Mouse (Mus musculus) neural tube, embryonic 15.5 days (tissue): Measurements from ENCODE around the gene Qprt. TPM values are rescaled to one million over a fixed set of nuclear protein-coding genes. Genes with fewer than 3 reads are reported as not detected.

Experiments
- ATAC-seq: fragments of 200-750 bp; cut with Nextera tagmentation; 2 replicates; pipeline ENCODE4 v1.8.0; 2017; ENCODE audit warnings: mild to moderate bottlenecking, moderate TSS enrichment, moderate library complexity; ENCODE audit not compliant: low FRiP score
- H3K27ac ChIP-seq: fragments of 300-500 bp; sonication (generic); replicated peaks from 2 replicates; pipeline ENCODE4 v1.5.1; 2015; ENCODE audit warnings: mild to moderate bottlenecking, inconsistent platforms
- H3K27me3 ChIP-seq: fragments of 300-500 bp; sonication (generic); replicated peaks from 2 replicates; pipeline ENCODE4 v1.6.1; 2015; ENCODE audit warnings: inconsistent platforms
- H3K36me3 ChIP-seq: fragments of 300-500 bp; sonication (generic); 2 replicates; pipeline ENCODE4 v1.6.1; 2015; ENCODE audit warnings: inconsistent platforms
- H3K4me1 ChIP-seq: fragments of 300-500 bp; sonication (generic); 2 replicates; pipeline ENCODE4 v1.6.1; 2015; ENCODE audit warnings: inconsistent platforms
- H3K4me2 ChIP-seq: fragments of 300-500 bp; sonication (generic); 2 replicates; pipeline ENCODE4 v1.6.1; 2015; ENCODE audit warnings: inconsistent platforms, mild to moderate bottlenecking, moderate library complexity
- H3K4me3 ChIP-seq: fragments of 300-500 bp; sonication (generic); replicated peaks from 2 replicates; pipeline ENCODE4 v1.5.1; 2015; ENCODE audit warnings: mild to moderate bottlenecking, inconsistent platforms
- H3K9ac ChIP-seq: fragments of 300-500 bp; sonication (generic); replicated peaks from 2 replicates; pipeline ENCODE4 v1.6.1; 2015; ENCODE audit warnings: mild to moderate bottlenecking, inconsistent platforms
- H3K9me3 ChIP-seq: fragments of 300-500 bp; sonication (generic); replicated peaks from 2 replicates; pipeline ENCODE4 v1.6.1; 2016; ENCODE audit warnings: inconsistent platforms
- WGBS: fragments of 180-500 bp; shearing (Covaris S2); methylation state at CpG from one replicate; pipeline ENCODE4 v1.1.7; 2015; ENCODE audit warnings: mixed read lengths; 5-methylcytosine and 5-hydroxymethylcytosine counted together
- polyA plus RNA-seq: library from polyadenylated mRNA; unstranded; fragments of >200 nt; fragmentation: Nextera tagmentation; extraction: Ambion mirVana; gene quantifications from 2 replicates; pipeline ENCODE4 v1.2.1, GENCODE M21; 2015

Qprt gene
- polyA plus RNA-seq, 1 experiment from 2014 or later = 0.75 TPM

GRCm38 (mm10) chr7:127121061-127121910 lies 740 bp downstream of the Qprt start:
- no peak overlapping the region for H3K9ac ChIP-seq
- H3K27me3 ChIP-seq = peaks cover 26% of the 10 kb centered on the region
- no peak for ATAC-seq
- WGBS = 17% methylated on average over 21 of the region's 21 CpGs
- no peaks in the 10 kb centered on the region for H3K36me3 ChIP-seq
- 0 out of 2 replicates have a peak, but pooled peaks cover 8% of the 10 kb centered on the region for H3K4me1 ChIP-seq
- 0 out of 2 replicates have a peak overlapping the region, but pooled peaks have one; percentile 5 for H3K4me2 ChIP-seq
- no peak overlapping the region for H3K27ac ChIP-seq
- H3K9me3 ChIP-seq = no peaks in the 10 kb centered on the region; the same call in 1 of the 2 replicates
- H3K4me3 ChIP-seq = no peak overlapping the region

GRCm38 (mm10) chr7:127118671-127119445 lies 3.2 kb downstream of the Qprt start:
- Histone ChIP-seq H3K4me3 (no peak overlapping the region), H3K27me3 (peaks cover 26% of the 10 kb centered on the region)

GRCm38 (mm10) chr7:127117948-127118347 lies 4.1 kb downstream of the Qprt start:
- WGBS = 39% methylated on average over 5 of the region's 5 CpGs
- no peak overlapping the region for H3K27ac ChIP-seq
- H3K27me3 ChIP-seq = peaks cover 26% of the 10 kb centered on the region
- no peaks in the 10 kb centered on the region for H3K9me3 ChIP-seq
- peak overlapping the region; percentile 22; the same call in 1 of the 2 replicates for H3K4me2 ChIP-seq
- no peaks in the 10 kb centered on the region for H3K36me3 ChIP-seq
- ATAC-seq = no peak
- H3K4me3 ChIP-seq = no peak overlapping the region
- H3K4me1 ChIP-seq = 0 out of 2 replicates have a peak, but pooled peaks cover 8% of the 10 kb centered on the region
- H3K9ac ChIP-seq = no peak overlapping the region

More at GRCm38 (mm10) chr7:127118671-127119445, 3.2 kb downstream of the Qprt start:
- no peak overlapping the region for H3K27ac ChIP-seq
- no peaks in the 10 kb centered on the region for H3K36me3 ChIP-seq
- no peak overlapping the region for H3K9ac ChIP-seq
- H3K4me2 ChIP-seq = no peak overlapping the region
- H3K4me1 ChIP-seq = 0 out of 2 replicates have a peak, but pooled peaks cover 8% of the 10 kb centered on the region
- 44% methylated on average over 14 of the region's 14 CpGs for WGBS
- no peak for ATAC-seq
- no peaks in the 10 kb centered on the region for H3K9me3 ChIP-seq

- Histone ChIP-seq H3K4me2 (no peak overlapping the region), H3K27me3 (peaks cover 14% of the 10 kb centered on the region), H3K4me1 (0 out of 2 replicates have a peak, but pooled peaks cover 5% of the 10 kb centered on the region), H3K36me3 (no peaks in the 10 kb centered on the region), H3K4me3 (no peak overlapping the region), H3K9me3 (no peaks in the 10 kb centered on the region), H3K27ac (no peak overlapping the region), H3K9ac (no peak overlapping the region)
- 44% methylated on average over 11 of the region's 11 CpGs for WGBS
- ATAC-seq = no peak
Measured at GRCm38 (mm10) chr7:127116331-127116935, 5.6 kb downstream of the Qprt start.

- Histone ChIP-seq H3K4me3 (no peak overlapping the region), H3K9ac (no peak overlapping the region), H3K9me3 (no peaks in the 10 kb centered on the region), H3K27me3 (no peaks in the 10 kb centered on the region; the same call in 1 of the 2 replicates), H3K4me2 (no peak overlapping the region), H3K36me3 (no peaks in the 10 kb centered on the region), H3K27ac (no peak overlapping the region), H3K4me1 (no peaks in the 10 kb centered on the region)
- 85% methylated on average over 11 of the region's 11 CpGs for WGBS
- no peak for ATAC-seq
Measured at GRCm38 (mm10) chr7:127114920-127115319, 7.1 kb downstream of the Qprt start.

- no peaks in the 10 kb centered on the region for H3K27me3 ChIP-seq
- H3K27ac ChIP-seq = no peak overlapping the region
- H3K4me2 ChIP-seq = no peak overlapping the region
- no peak overlapping the region for H3K4me3 ChIP-seq
- H3K36me3 ChIP-seq = no peaks in the 10 kb centered on the region
- H3K9ac ChIP-seq = no peak overlapping the region
- no peaks in the 10 kb centered on the region for H3K9me3 ChIP-seq
- ATAC-seq = no peak
- 57% methylated on average over 11 of the region's 12 CpGs for WGBS
- H3K4me1 ChIP-seq = no peaks in the 10 kb centered on the region
Measured at GRCm38 (mm10) chr7:127113614-127114259, 8.3 kb downstream of the Qprt start.

GRCm38 (mm10) chr7:127112921-127113597 lies 9.0 kb downstream of the Qprt start:
- Histone ChIP-seq H3K4me2 (no peak overlapping the region), H3K9ac (no peak overlapping the region), H3K9me3 (no peaks in the 10 kb centered on the region), H3K4me1 (no peaks in the 10 kb centered on the region), H3K27me3 (no peaks in the 10 kb centered on the region), H3K4me3 (no peak overlapping the region), H3K36me3 (no peaks in the 10 kb centered on the region), H3K27ac (no peak overlapping the region)
- ATAC-seq = no peak
- WGBS = 52% methylated on average over 9 of the region's 9 CpGs

- 82% methylated on average over 12 of the region's 12 CpGs for WGBS
- H3K9me3 ChIP-seq = no peaks in the 10 kb centered on the region
- H3K36me3 ChIP-seq = no peaks in the 10 kb centered on the region
- ATAC-seq = no peak
- no peaks in the 10 kb centered on the region for H3K4me1 ChIP-seq
- no peaks in the 10 kb centered on the region for H3K27me3 ChIP-seq
- H3K4me2 ChIP-seq = no peak overlapping the region
- H3K9ac ChIP-seq = no peak overlapping the region
- no peak overlapping the region for H3K27ac ChIP-seq
- no peak overlapping the region for H3K4me3 ChIP-seq
Measured at GRCm38 (mm10) chr7:127112251-127112841, 9.7 kb downstream of the Qprt start.

- Histone ChIP-seq H3K36me3 (no peaks in the 10 kb centered on the region), H3K9me3 (no peaks in the 10 kb centered on the region), H3K4me2 (no peak overlapping the region), H3K9ac (no peak overlapping the region), H3K27ac (no peak overlapping the region), H3K4me3 (no peak overlapping the region), H3K27me3 (no peaks in the 10 kb centered on the region), H3K4me1 (no peaks in the 10 kb centered on the region)
- 50% methylated on average over 6 of the region's 6 CpGs for WGBS
- no peak for ATAC-seq
Measured at GRCm38 (mm10) chr7:127111461-127111860, 10.6 kb downstream of the Qprt start.

- 49% methylated on average over 18 of the region's 18 CpGs for WGBS
Measured at GRCm38 (mm10) chr7:127110239-127111007, 11.6 kb downstream of the Qprt start.

More at GRCm38 (mm10) chr7:127110239-127111007, 11.6 kb downstream of the Qprt start:
- ATAC-seq = peak; percentile 70
- Histone ChIP-seq H3K4me3 (no peak overlapping the region), H3K4me1 (no peaks in the 10 kb centered on the region), H3K4me2 (no peak overlapping the region), H3K9ac (no peak overlapping the region), H3K9me3 (no peaks in the 10 kb centered on the region), H3K27ac (no peak overlapping the region), H3K36me3 (no peaks in the 10 kb centered on the region), H3K27me3 (no peaks in the 10 kb centered on the region)
